Mouse (Mus musculus): ENCODE data around the gene Aqp2.

Gene Aqp2

GRCm38 (mm10) chr15:99615246-99615645 lies 36.4 kb downstream of the Aqp2 start:
- in situ Hi-C loops (cut with MboI, MseI): no loop called here

GRCm38 (mm10) chr15:99618595-99618994 lies 39.7 kb downstream of the Aqp2 start:
- in situ Hi-C loops (cut with MboI, MseI): no loop called here

GRCm38 (mm10) chr15:99619821-99620220 lies 41.0 kb downstream of the Aqp2 start:
- in situ Hi-C loops (cut with MboI, MseI): no loop called here

- in situ Hi-C loops (cut with MboI, MseI): no loop called here
These were observed 43.2 kb downstream of the Aqp2 start for GRCm38 (mm10) chr15:99622063-99622462.

- in situ Hi-C loops (cut with MboI, MseI): no loop called here
These were observed 52.8 kb downstream of the Aqp2 start for GRCm38 (mm10) chr15:99631618-99632017.

Measured in T-helper 1 cell (primary cell).